Mouse (Mus musculus) stomach, embryonic 14.5 days (tissue): ENCODE measurements around the gene Gjb3. TPM values are rescaled to one million over a fixed set of nuclear protein-coding genes. Genes with fewer than 3 reads are reported as not detected.

Source experiments
- ATAC-seq: fragments of 200-750 bp; cut with Nextera tagmentation; 2 replicates; pipeline ENCODE4 v1.8.0; 2017; ENCODE audit warnings: low read depth, moderate TSS enrichment; ENCODE audit not compliant: insufficient number of reproducible peaks, insufficient read depth, low FRiP score
- H3K27ac ChIP-seq: fragments of 300-500 bp; sonication (generic); 2 replicates; pipeline ENCODE4 v1.5.1; 2014; ENCODE audit warnings: mild to moderate bottlenecking, low read length, moderate library complexity, mixed read lengths
- H3K27me3 ChIP-seq: fragments of 300-500 bp; sonication (generic); 2 replicates; pipeline ENCODE4 v1.6.1; 2014; ENCODE audit warnings: low read length, control low read depth, mixed read lengths; ENCODE audit not compliant: control insufficient read depth, insufficient read depth
- H3K36me3 ChIP-seq: fragments of 300-500 bp; sonication (generic); 2 replicates; pipeline ENCODE4 v1.6.1; 2014; ENCODE audit warnings: mild to moderate bottlenecking, control low read depth, low read length, moderate library complexity, mixed read lengths; ENCODE audit not compliant: control insufficient read depth, insufficient read depth
- H3K4me1 ChIP-seq: fragments of 300-500 bp; sonication (generic); 2 replicates; pipeline ENCODE4 v1.6.1; 2014; ENCODE audit warnings: low read length, control low read depth, mixed read lengths; ENCODE audit not compliant: control insufficient read depth, insufficient read depth
- H3K4me2 ChIP-seq: fragments of 300-500 bp; sonication (generic); replicated peaks from 2 replicates; pipeline ENCODE4 v1.6.1; 2014; ENCODE audit warnings: low read depth, low read length, control low read depth
- H3K4me3 ChIP-seq: fragments of 300-500 bp; sonication (generic); 2 replicates; pipeline ENCODE4 v1.5.1; 2014; ENCODE audit warnings: low read depth, low read length, control low read depth
- H3K9ac ChIP-seq: fragments of 300-500 bp; sonication (generic); replicated peaks from 2 replicates; pipeline ENCODE4 v1.6.1; 2014; ENCODE audit warnings: low read depth, mild to moderate bottlenecking, control low read depth, low read length, moderate library complexity, mixed read lengths
- H3K9me3 ChIP-seq: fragments of 300-500 bp; sonication (generic); 2 replicates; pipeline ENCODE4 v1.6.1; 2016; ENCODE audit warnings: low read depth, low read length, control low read depth; ENCODE audit not compliant: control insufficient read depth
- WGBS: fragments of 180-500 bp; shearing (Covaris S2); extraction: QIAGEN DNeasy Blood & Tissue Kit; methylation state at CpG from one replicate; pipeline ENCODE4 v1.1.7; 2014; 5-methylcytosine and 5-hydroxymethylcytosine counted together
- polyA plus RNA-seq: library from polyadenylated mRNA; unstranded; fragments of >200 nt; fragmentation: Nextera tagmentation; extraction: Ambion mirVana; gene quantifications from 2 replicates; pipeline ENCODE4 v1.2.1, GENCODE M21; 2014

Gene Gjb3
- polyA plus RNA-seq, 1 experiment from 2014 or later: 5.2 TPM

DNA sequence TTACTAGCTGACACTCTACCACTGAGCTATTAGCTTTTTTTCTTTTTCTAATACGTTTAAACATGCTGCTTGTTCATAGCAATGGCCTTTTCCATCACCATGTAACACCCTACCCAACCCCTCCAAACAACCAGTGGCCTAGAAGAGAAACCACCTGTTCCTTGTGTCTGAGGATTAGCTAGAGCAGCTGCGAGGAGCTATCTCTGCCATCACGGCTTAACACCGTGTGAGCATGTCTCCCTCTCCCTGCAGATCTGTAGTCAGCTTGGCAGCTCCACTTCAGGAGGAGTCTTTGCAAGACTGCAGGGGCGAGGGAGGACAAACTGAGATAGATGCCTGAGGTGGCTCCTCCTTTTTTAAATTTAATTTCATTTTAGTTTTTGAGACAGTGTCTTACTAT lies 30.1 kb downstream of the Gjb3 start:
- Histone ChIP-seq H3K27me3 (no peaks in the 10 kb centered on the region), H3K27ac (no peak overlapping the region), H3K4me3 (no peak overlapping the region), H3K9me3 (no peaks in the 10 kb centered on the region), H3K4me1 (no peaks in the 10 kb centered on the region), H3K4me2 (no peak overlapping the region), H3K9ac (no peak overlapping the region), H3K36me3 (no peaks in the 10 kb centered on the region)
- WGBS: 59% methylated on average over 5 of the region's 5 CpGs
- no peak for ATAC-seq

DNA sequence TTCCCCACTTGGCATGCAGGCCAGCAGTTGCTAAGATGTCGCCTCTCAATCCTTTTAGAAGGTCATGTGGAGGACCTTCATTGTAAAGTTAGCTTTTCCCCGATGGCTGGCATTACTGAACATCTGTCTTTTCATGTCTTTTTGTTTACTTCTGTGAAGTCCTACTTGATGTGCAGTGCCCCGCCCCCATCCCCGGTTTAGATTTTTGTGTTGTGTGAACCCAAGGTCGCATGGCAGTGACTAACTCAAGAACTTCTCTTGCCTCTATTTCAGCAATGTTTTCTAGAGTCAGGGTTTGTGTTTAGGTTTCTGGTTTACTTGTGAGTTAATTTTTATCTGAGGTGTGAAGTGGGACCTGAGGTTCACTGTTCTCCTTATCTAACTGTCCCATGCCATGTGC lies 38.0 kb downstream of the Gjb3 start:
- Histone ChIP-seq H3K27ac (no peak overlapping the region), H3K4me1 (no peaks in the 10 kb centered on the region), H3K27me3 (no peaks in the 10 kb centered on the region), H3K9me3 (no peaks in the 10 kb centered on the region), H3K36me3 (no peaks in the 10 kb centered on the region), H3K4me2 (no peak overlapping the region), H3K9ac (no peak overlapping the region), H3K4me3 (no peak overlapping the region)
- 54% methylated on average over 5 of the region's 5 CpGs for WGBS
- no peak for ATAC-seq

DNA sequence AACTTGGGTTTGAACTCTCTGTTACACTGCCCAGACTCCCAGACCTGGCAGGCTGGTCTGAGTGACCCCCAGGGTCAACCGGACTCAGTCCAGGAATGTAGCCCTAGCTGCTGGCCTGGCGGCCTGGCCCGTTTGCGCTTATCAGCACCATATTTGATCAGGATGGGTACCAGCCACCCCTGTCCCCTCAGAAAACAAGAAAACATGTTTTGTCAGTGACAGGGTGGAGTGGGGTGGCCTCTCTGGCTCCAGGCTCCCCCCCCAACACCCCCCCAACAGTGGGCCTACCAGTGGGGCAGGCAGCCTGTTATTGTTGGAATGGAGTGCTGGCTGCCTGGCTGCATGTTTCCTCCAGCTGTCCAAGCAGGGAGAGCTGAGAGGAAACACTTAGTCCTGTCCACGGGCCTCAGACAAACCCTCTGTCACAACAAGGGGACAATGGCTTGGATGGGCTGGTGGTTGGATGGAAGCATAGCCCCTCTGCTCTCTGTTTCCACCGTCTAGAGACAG lies 41.5 kb downstream of the Gjb3 start:
- Histone ChIP-seq H3K9me3 (no peaks in the 10 kb centered on the region), H3K36me3 (no peaks in the 10 kb centered on the region), H3K27ac (no peak overlapping the region), H3K4me3 (no peak overlapping the region), H3K9ac (no peak overlapping the region), H3K4me2 (no peak overlapping the region), H3K27me3 (no peaks in the 10 kb centered on the region), H3K4me1 (no peaks in the 10 kb centered on the region)
- WGBS: 57% methylated on average over 6 of the region's 6 CpGs
- ATAC-seq: no peak

DNA sequence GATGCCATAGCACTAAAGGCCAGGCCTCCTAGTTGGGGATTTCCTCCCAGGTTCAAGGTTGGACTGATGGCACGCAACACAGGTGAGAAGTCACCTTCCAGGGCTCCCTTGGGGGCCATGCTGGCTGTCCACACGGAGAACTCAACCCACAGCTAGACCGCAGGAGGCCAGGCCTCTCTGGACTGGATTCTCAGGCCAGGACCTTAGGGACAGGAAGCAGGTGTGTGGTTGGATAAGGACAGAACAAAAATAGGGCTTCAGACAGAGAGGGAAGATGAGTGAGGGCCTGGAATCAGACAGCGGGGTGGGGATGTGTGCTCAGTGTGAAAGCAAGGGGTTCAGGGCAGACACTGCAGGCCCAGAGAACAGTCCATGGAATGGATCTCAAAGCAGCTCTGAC lies 43.7 kb downstream of the Gjb3 start:
- 77% methylated on average over 4 of the region's 4 CpGs for WGBS
- ATAC-seq: no peak
- no peak overlapping the region for H3K9ac ChIP-seq
- H3K27ac ChIP-seq: no peak overlapping the region
- H3K27me3 ChIP-seq: no peaks in the 10 kb centered on the region
- no peaks in the 10 kb centered on the region for H3K36me3 ChIP-seq
- no peak overlapping the region for H3K4me3 ChIP-seq
- H3K9me3 ChIP-seq: no peaks in the 10 kb centered on the region
- H3K4me2 ChIP-seq: no peak overlapping the region
- H3K4me1 ChIP-seq: no peaks in the 10 kb centered on the region

- Histone ChIP-seq H3K27me3 (no peaks in the 10 kb centered on the region), H3K9me3 (no peaks in the 10 kb centered on the region), H3K27ac (no peak overlapping the region), H3K4me3 (no peak overlapping the region), H3K4me2 (no peak overlapping the region), H3K36me3 (no peaks in the 10 kb centered on the region), H3K9ac (no peak overlapping the region), H3K4me1 (no peaks in the 10 kb centered on the region)
- WGBS: 73% methylated on average over 9 of the region's 9 CpGs
- ATAC-seq: no peak
Measured at GRCm38 (mm10) chr4:127279241-127279640, 51.4 kb downstream of the Gjb3 start.

DNA sequence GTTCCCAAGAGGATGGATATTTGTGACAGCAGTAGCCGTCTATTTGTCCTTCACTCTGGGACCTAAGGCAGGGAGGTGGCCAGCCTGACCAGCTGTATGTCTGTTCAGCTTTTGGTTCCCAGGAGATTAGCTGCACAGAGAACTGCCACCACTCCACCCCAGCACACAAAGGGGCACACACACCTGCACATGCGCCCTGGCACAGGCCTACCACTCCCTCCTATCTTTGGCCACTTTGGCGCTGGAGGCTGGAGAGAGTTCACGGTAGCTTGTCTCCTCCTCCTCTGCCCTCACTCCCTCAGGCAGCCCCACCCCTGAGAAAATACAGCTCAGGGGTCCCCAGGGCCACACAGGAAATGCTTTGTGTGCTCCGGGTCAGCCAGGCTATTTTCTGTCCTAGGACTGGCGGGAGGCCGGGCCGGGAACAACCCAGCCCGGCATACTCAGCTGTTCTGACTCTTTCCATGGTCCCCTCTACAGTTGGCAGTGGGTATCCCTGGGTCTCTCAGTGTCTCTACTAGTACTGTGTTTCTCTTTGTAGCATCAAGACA lies 52.1 kb downstream of the Gjb3 start:
- H3K27ac ChIP-seq: no peak overlapping the region

More for the DNA sequence above, 52.1 kb downstream of the Gjb3 start:
- no peak overlapping the region for H3K4me2 ChIP-seq
- no peak overlapping the region for H3K9ac ChIP-seq
- no peaks in the 10 kb centered on the region for H3K27me3 ChIP-seq
- 44% methylated on average over 9 of the region's 9 CpGs for WGBS
- ATAC-seq: no peak
- no peaks in the 10 kb centered on the region for H3K9me3 ChIP-seq
- H3K4me1 ChIP-seq: no peaks in the 10 kb centered on the region
- H3K4me3 ChIP-seq: no peak overlapping the region
- H3K36me3 ChIP-seq: no peaks in the 10 kb centered on the region

Other genes with a start within 250 kb of the Gjb3 start
- 19.4 and 19.6 TPM in 2 replicates for gene Tmem35b, start 207.2 kb downstream of the Gjb3 start, polyA plus RNA-seq
- 1.5 TPM in 2 replicates for gene Dlgap3, start 161.6 kb downstream of the Gjb3 start, polyA plus RNA-seq
- 55.4 and 55.6 TPM in 2 replicates for gene Smim12, start 87.1 kb downstream of the Gjb3 start, polyA plus RNA-seq
- gene Gja4, start 16.8 kb downstream of the Gjb3 start, polyA plus RNA-seq: 20.3 and 20.7 TPM in 2 replicates
- gene Gjb4, start 23.2 kb upstream of the Gjb3 start, polyA plus RNA-seq: 0.35 TPM in 1 of 2 replicates, not detected in the other
- gene Gjb5, start 27.3 kb upstream of the Gjb3 start, polyA plus RNA-seq: 0.38 and 1.0 TPM in 2 replicates